Mouse (Mus musculus) embryo, embryonic 10 days (tissue): ENCODE results near the gene S100a14.

Experiments
- DNase-seq: peaks from one replicate; pipeline ENCODE4 v3.0.0-alpha.2; 2015; ENCODE audit warnings: low spot score

Gene S100a14

DNA sequence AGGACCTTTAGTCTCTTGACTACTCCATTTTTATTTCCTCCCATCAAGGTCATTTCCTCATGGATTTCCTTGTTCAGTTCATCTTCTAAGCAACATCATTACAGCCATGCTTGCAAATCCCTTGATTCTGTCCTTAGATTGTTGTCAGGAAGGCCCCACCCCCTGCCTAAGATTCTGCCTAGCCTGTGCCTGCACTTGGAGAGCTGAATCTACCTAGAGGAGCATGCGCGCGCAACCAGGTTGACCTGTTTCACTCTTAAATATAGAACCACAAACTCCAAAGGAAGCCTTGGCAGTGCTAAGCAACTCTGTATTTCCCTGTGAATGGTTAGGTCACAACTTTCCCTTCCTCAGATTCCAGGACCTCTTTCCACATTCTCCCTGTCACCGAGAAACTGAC lies 8.9 kb upstream of the S100a14 start:
- DNase-seq = no peak

DNA sequence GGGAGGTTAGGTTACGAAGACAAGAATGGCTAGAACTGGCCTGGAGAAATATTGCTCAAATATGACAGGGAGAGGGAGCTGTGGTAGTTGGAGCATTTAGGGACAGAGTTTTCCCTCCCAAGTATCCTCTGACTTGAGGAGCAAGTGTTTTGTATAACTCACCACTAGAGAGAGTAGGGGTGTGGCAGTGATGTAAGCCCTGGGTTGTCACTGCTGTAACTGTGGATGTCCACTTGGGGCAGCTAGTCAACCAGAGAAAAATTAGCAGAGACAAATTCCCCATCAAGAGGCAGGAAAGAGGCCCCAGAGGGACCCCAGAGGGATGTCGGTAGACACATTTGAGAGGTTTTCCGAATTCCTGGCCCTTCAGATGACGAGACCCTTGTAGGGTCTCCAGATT lies 1.2 kb upstream of the S100a14 start:
- DNase-seq = peak; percentile 60

GRCm38 (mm10) chr3:90526076-90526475 lies 580 bp upstream of the S100a14 start:
- DNase-seq = no peak

DNA sequence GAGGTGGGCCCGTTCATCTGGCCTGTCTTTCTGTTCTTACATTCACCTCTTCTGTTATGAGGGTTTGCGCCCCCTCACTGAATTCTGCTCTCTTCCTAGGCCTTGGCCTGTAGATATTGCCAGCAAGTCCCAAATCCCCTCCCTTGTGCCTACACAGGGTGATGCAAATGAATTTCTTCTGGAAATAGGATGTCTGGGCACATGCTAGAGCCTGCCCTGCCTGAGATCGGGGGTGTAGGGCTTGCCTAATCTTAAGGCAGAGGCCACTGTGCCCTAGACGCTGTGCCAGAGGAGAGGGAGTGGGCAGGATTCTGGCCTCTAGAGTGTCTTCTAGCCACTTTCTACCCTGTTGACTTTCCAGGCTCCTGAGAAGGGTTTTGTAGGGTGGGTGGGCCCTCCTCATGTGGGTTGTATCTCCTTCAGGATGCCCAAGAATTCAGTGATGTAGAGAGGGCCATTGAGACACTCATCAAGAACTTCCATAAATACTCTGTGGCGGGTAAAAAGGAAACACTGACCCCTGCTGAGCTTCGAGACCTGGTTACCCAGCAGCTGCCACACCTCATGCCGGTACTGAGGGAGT lies 726 bp downstream of the S100a14 start:
- no peak for DNase-seq

GRCm38 (mm10) chr3:90531713-90532112 lies 5.1 kb downstream of the S100a14 start:
- no peak for DNase-seq

GRCm38 (mm10) chr3:90535446-90535845 lies 8.8 kb downstream of the S100a14 start:
- DNase-seq = no peak

DNA sequence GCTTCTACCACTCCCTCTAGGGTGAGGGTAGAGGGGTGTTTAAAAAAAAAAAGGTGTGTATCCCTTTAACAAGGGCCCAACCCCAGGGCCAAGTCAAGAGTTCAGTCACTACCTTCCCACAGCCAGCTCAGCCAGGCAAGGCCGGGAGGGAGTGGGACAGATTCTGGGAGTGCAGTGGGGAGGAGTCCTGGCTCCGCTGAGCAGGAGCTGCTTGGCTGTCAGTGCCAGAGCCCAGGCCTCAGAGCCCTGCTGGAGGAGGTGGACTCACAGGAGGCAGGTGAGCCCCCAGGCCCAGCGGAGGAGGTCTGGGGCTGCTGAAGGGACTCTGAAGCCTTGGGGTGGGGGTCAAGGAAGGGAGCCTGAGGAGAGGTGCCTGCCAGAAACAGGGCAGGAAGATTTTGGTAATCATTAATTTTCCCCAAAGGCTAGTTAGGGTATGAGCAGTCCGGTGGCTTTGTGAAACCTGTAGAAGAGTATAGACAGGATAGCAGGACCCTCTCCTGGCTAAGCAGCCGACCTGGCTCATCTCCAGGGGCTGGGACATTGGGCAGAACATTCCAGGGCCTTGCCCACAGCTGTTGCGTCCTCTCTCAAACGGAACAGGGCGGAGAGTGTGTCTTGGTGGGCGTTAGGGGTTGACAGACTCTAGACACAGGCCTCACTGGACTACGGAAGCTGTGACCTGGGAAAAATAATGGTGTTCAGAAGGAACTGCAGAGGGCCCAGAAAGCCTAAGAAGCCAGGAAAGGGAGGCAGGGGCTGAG lies 10.7 kb downstream of the S100a14 start, which contains the start of gene S100a16:
Gene S100a16, plus strand, starts transcription at position 114 of the 764 bp plus-strand sequence.
- DNase-seq = no peak

DNA sequence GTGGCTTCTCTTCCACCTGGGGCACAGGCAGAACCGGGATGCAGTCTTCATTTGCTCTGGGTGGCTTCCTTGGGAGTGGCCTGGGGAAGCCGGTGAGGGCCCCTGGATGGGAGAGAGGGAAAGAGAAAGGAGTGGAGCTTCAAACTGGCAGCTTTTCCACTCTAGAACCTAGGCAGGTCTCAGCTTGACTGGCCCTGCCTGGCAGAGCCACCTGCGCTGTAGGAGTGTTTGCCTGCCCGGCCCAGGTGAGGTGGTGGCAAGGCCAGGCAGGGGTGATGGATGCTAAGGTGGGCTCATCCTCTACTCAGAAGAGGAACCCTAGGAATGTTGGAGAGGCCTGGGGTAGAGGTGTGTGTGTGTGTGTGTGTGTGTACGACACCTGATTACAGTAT lies 11.2 kb downstream of the S100a14 start:
- DNase-seq = no peak

GRCm38 (mm10) chr3:90540904-90541303 lies 14.2 kb downstream of the S100a14 start:
- peak; percentile 45 for DNase-seq

- no peak for DNase-seq
Measured at GRCm38 (mm10) chr3:90549676-90550420, 23.2 kb downstream of the S100a14 start.

- no peak for DNase-seq
Measured at GRCm38 (mm10) chr3:90550421-90550790, 23.8 kb downstream of the S100a14 start.

DNA sequence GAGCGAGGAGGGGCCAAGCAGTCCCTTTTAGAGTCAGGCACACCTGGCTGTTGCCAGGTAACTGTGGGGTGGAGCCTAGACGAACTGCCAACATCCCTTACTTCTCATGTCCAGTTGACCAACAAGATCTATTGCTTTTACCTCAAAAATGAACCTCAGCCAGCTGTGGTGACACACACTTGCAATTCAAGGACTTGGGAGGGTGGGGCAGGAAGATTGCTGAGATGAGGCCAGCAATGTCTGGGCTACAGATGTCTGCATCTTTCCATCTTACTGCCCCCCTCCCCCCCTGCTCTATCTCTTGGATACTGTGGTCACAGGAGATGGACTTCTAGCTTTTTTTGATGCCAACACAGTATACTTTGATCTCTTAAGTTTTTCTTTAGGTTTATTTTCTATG lies 25.6 kb downstream of the S100a14 start:
- DNase-seq = no peak

GRCm38 (mm10) chr3:90555954-90556353 lies 29.3 kb downstream of the S100a14 start:
- no peak for DNase-seq

DNA sequence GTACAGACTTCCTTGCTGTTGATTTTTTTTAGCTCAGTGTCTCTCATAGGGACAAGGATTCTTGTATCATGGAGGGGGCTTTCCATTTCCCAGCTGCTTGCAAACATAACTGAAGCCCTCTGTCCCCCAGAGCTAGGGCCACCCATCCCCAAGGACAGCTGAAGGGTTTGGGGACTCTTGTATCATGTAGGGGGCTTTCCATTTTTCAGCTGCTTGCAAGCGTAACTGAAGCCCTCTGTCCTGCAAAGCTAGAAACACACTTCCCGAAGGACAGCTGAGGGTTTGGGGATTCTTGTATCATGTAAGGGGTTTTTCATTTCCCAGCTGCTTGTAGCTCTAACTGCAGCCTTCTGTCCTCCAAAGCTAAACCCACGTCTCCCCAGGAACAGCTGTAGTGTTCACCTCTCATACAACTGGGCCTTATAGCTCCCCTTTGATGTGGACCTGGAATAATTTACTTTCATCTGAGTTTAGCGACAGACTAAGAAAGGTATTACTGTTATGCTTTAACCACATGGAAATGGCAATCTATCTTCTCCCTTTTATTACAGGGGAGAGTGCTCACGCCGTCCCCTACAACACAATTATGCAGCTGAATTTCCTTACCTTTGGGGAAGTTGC lies 33.5 kb downstream of the S100a14 start, which contains the start of gene S100a3:
Gene S100a3, plus strand, starts transcription at position 571 of the 621 bp plus-strand sequence.
- DNase-seq = no peak

- no peak for DNase-seq
Measured at GRCm38 (mm10) chr3:90574691-90575090, 48.0 kb downstream of the S100a14 start.

DNA sequence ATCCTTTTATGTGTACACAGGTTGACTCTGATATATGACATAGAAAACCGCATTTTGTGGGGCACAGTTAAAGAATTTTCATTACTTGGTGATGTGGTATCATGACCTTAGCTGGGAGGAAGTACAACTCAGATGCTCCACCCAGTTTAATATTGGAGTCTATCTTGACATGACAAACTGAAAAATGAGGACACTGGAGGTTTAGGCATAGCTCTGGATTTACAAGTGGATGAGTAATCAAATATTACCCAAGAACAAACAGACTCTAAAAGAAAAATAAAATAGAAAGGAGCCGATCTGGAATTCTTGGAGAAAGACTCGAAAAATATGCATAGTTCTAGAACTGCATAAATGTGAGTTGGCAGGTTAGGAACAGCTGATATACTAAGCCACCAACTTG lies 48.7 kb downstream of the S100a14 start:
- DNase-seq = no peak

DNA sequence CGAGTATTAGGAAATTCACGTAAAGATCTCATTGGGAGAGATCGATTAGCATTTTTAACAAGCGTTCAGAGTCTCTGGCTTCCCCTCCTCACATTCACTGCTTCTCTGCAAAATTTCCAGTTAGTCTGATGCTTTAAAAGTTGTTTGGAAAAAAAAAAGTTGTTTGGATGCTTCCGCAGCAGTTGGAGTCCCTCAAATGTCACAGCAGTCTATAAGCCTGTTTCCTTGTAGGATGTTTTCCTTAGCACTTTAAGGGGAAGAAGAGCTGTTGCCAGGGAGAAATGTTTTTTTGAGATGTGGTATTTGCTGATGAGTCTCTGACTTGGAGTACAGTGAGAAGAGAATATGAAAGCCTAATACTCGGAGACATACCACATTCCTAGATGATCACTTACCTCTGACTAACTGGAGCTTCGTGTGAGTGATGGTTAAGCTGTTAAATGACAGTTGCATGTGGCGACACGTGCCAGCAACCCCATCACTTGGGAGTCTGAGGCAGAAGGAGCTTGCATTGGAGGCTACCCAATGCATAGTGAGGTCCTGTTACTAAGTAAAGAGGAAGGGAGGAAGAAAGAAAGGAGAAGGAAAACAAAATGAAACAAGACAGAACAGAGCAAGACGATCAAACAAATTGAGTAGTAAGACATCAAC lies 49.8 kb downstream of the S100a14 start:
- no peak for DNase-seq
